Mouse (Mus musculus): ENCODE results near the gene Gm28035.

GRCm38 (mm10) chr2:30235593-30235992 lies 4.8 kb upstream of the Gm28035 start:
- TF ChIP-seq CTCF (IDR thresholded peaks at IDR 0.05; ENCODE audit: low read depth) = no peak
- TF ChIP-seq EP300 (optimal IDR thresholded peaks at IDR 0.05) = no peak
